Mouse (Mus musculus): ENCODE measurements around the gene Angptl2.

- TF ChIP-seq ZC3H11A (IDR thresholded peaks at IDR 0.05; ENCODE audit: borderline replicate concordance, low read depth, low read length) (no peak), MAFK (IDR thresholded peaks at IDR 0.05; ENCODE audit: insufficient read depth, low read depth, low read length) (no peak), HCFC1 (IDR thresholded peaks at IDR 0.05; ENCODE audit: borderline replicate concordance, insufficient read depth, low read length) (no peak)
Measured at GRCm38 (mm10) chr2:33183321-33183720, 32.5 kb upstream of the Angptl2 start.

Measured in ES-E14 (cell line).